34 mouse cellular contexts compared by ENCODE assay signal in genomic region chr19:10352218-10352617, GRCm38 (mm10). TPM values are rescaled to one million over a fixed set of nuclear protein-coding genes. Genes with fewer than 3 reads are reported as not detected.
"Had no signal": no experiment of that assay in that cellular context is flagged by ENCODE, and none has a peak within 500 bp of the region (broad histone marks: within the 10 kb centered on the region; RNA-seq: fewer than 3 reads in every experiment).

No protein-coding gene starts in this region.

- H3K4me1 ChIP-seq: limb, embryonic 13.5 days; liver, embryonic 15.5 days; lung, embryonic 15.5 days had no signal

- DNase-seq: left cerebral cortex, postnatal 4 days; liver; liver, embryonic 13.5 days; liver, postnatal 0 days; lung, adult 18-20 months; lung, adult 2 months; lung, embryonic 14.5 days; lung, postnatal 10 days; lung, postnatal 14 days; lung, postnatal 36 days; lung, postnatal 4 days had no signal

- H3K9ac ChIP-seq: limb, embryonic 12.5 days; limb, embryonic 13.5 days; limb, embryonic 15.5 days; liver, embryonic 12.5 days; liver, embryonic 13.5 days; liver, embryonic 14.5 days; liver, embryonic 15.5 days; liver, postnatal 0 days; lung, embryonic 14.5 days; lung, embryonic 15.5 days; midbrain, embryonic 12.5 days; midbrain, embryonic 13.5 days; midbrain, embryonic 15.5 days had no signal

- H3K27me3 ChIP-seq: lung, embryonic 15.5 days; midbrain, embryonic 12.5 days; midbrain, embryonic 13.5 days; midbrain, embryonic 15.5 days had no signal

- H3K36me3 ChIP-seq: limb, embryonic 10.5 days; limb, embryonic 12.5 days; limb, embryonic 13.5 days; limb, embryonic 15.5 days; liver, embryonic 12.5 days; liver, embryonic 13.5 days; liver, embryonic 15.5 days; lung, embryonic 15.5 days; midbrain, embryonic 12.5 days; midbrain, embryonic 13.5 days; midbrain, embryonic 15.5 days had no signal

- ATAC-seq: liver, embryonic 12.5 days; liver, postnatal 0 days; lung, postnatal 0 days; midbrain, embryonic 13.5 days; midbrain, embryonic 15.5 days; midbrain, embryonic 16.5 days had no signal

- H3K27ac ChIP-seq: left cerebral cortex, adult 2 months; limb, embryonic 10.5 days; limb, embryonic 12.5 days; limb, embryonic 13.5 days; limb, embryonic 15.5 days; liver, embryonic 12.5 days; liver, embryonic 13.5 days; liver, embryonic 14.5 days; liver, embryonic 15.5 days; lung, embryonic 15.5 days; macrophage; midbrain, embryonic 12.5 days; midbrain, embryonic 13.5 days; midbrain, embryonic 15.5 days had no signal

- H3K9me3 ChIP-seq: limb, embryonic 10.5 days; limb, embryonic 12.5 days; limb, embryonic 15.5 days; liver, embryonic 12.5 days; liver, embryonic 13.5 days; liver, embryonic 15.5 days; lung, embryonic 15.5 days; midbrain, embryonic 15.5 days had no signal

- H3K4me3 ChIP-seq: left cerebral cortex, adult 2 months; limb, embryonic 10.5 days; limb, embryonic 12.5 days; limb, embryonic 13.5 days; limb, embryonic 15.5 days; liver, embryonic 12.5 days; liver, embryonic 13.5 days; liver, embryonic 15.5 days; lung, embryonic 15.5 days; megakaryocyte, embryonic 14.5 days; midbrain, embryonic 12.5 days; midbrain, embryonic 13.5 days; midbrain, embryonic 15.5 days; myocyte had no signal

- H3K4me2 ChIP-seq: limb, embryonic 12.5 days; limb, embryonic 13.5 days; limb, embryonic 15.5 days; liver, embryonic 11.5 days; liver, embryonic 12.5 days; liver, embryonic 13.5 days; liver, embryonic 15.5 days; lung, embryonic 14.5 days; lung, embryonic 15.5 days; midbrain, embryonic 11.5 days; midbrain, embryonic 12.5 days; midbrain, embryonic 13.5 days; midbrain, embryonic 15.5 days had no signal

RNA-seq across cellular contexts. Expression of gene Syt7, which starts 36.7 kb away (rescaled TPM):
- total RNA-seq: megakaryocyte progenitor cell, adult 5-6 weeks; megakaryocyte, adult 5-6 weeks; megakaryocyte-erythroid progenitor cell, adult 5-6 weeks; monocyte, adult 5-6 weeks had no signal
- polyA plus RNA-seq: macrophage had no signal

RNA-seq across cellular contexts. Expression of gene Dagla, which starts 47.5 kb away (rescaled TPM):
- total RNA-seq: megakaryocyte, adult 5-6 weeks; megakaryocyte-erythroid progenitor cell, adult 5-6 weeks; monocyte, adult 5-6 weeks had no signal
